Comparison of ENCODE assay signal across 7 mouse cellular contexts in genomic region chr19:56105452-56106091, GRCm38 (mm10).
DNase-seq lines count a peak whose midpoint lies in the region; ATAC-seq lines count a peak whose summit lies in the region.

No protein-coding gene starts in this region.

- H3K27ac ChIP-seq in midbrain, embryonic 10.5 days (replicated peaks) = peak overlapping the region; percentile 59
- no peak overlapping the region for H3K27ac ChIP-seq in midbrain, embryonic 16.5 days (ENCODE audit: low read length)
- no peak overlapping the region for H3K27ac ChIP-seq in hindbrain, embryonic 13.5 days
- H3K27ac ChIP-seq in limb, embryonic 11.5 days (replicated peaks; ENCODE audit: low read depth, low read length) = peak overlapping the region; percentile 53

- WGBS in midbrain, embryonic 10.5 days = 65% methylated on average over 23 of the region's 23 CpGs
- WGBS in midbrain, embryonic 16.5 days = 57% methylated on average over 23 of the region's 23 CpGs
- 36% methylated on average over 23 of the region's 23 CpGs for WGBS in hindbrain, embryonic 13.5 days
- 6% methylated on average over 23 of the region's 23 CpGs for WGBS in limb, embryonic 11.5 days

- no peak overlapping the region for H3K4me3 ChIP-seq in midbrain, embryonic 10.5 days
- H3K4me3 ChIP-seq in midbrain, embryonic 16.5 days (ENCODE audit: low read depth, low read length) = no peak overlapping the region
- H3K4me3 ChIP-seq in hindbrain, embryonic 13.5 days = no peak overlapping the region
- no peak overlapping the region for H3K4me3 ChIP-seq in limb, embryonic 11.5 days (ENCODE audit: low read depth, low read length)

- ATAC-seq in midbrain, embryonic 16.5 days = no peak
- ATAC-seq in hindbrain, embryonic 13.5 days (ENCODE audit: low FRiP score) = 0 out of 2 replicates have a peak, but pooled peaks have one; percentile 54
- peak; percentile 36; the same call in 1 of the 2 replicates for ATAC-seq in limb, embryonic 11.5 days (ENCODE audit: insufficient number of reproducible peaks, low FRiP score, low TSS enrichment, low read depth)

- H3K27me3 ChIP-seq in midbrain, embryonic 10.5 days (ENCODE audit: low read depth, poor library complexity, severe bottlenecking) = peaks cover 29% of the 10 kb centered on the region
- H3K27me3 ChIP-seq in midbrain, embryonic 16.5 days (ENCODE audit: control insufficient read depth, insufficient read depth, low read depth, low read length) = no peaks in the 10 kb centered on the region
- peaks cover 37% of the 10 kb centered on the region for H3K27me3 ChIP-seq in hindbrain, embryonic 13.5 days
- no peaks in the 10 kb centered on the region for H3K27me3 ChIP-seq in limb, embryonic 11.5 days (ENCODE audit: control insufficient read depth, insufficient read depth, low read length)

- peaks cover 23% of the 10 kb centered on the region for H3K4me1 ChIP-seq in midbrain, embryonic 10.5 days
- H3K4me1 ChIP-seq in midbrain, embryonic 16.5 days (ENCODE audit: control insufficient read depth, insufficient read depth, low read length) = no peaks in the 10 kb centered on the region
- H3K4me1 ChIP-seq in hindbrain, embryonic 13.5 days (replicated peaks) = peaks cover 13% of the 10 kb centered on the region
- H3K4me1 ChIP-seq in limb, embryonic 11.5 days (ENCODE audit: control insufficient read depth, insufficient read depth, low read length) = peaks cover 34% of the 10 kb centered on the region

- H3K4me2 ChIP-seq in midbrain, embryonic 16.5 days (ENCODE audit: low read length) = no peak overlapping the region
- peak overlapping the region; percentile 13; the same call in 1 of the 2 replicates for H3K4me2 ChIP-seq in hindbrain, embryonic 13.5 days
- H3K4me2 ChIP-seq in limb, embryonic 11.5 days (ENCODE audit: low read depth, severe bottlenecking) = peak overlapping the region; percentile 26; the same call in 1 of the 2 replicates

- H3K9me3 ChIP-seq in midbrain, embryonic 10.5 days (replicated peaks) = peaks cover 10% of the 10 kb centered on the region; the same call in 1 of the 2 replicates
- H3K9me3 ChIP-seq in midbrain, embryonic 16.5 days (replicated peaks; ENCODE audit: control insufficient read depth, low read length, poor library complexity, severe bottlenecking) = peaks cover 2% of the 10 kb centered on the region; the same call in 1 of the 2 replicates
- H3K9me3 ChIP-seq in hindbrain, embryonic 13.5 days = peaks cover 13% of the 10 kb centered on the region
- H3K9me3 ChIP-seq in limb, embryonic 11.5 days (ENCODE audit: control insufficient read depth, low read length) = no peaks in the 10 kb centered on the region; the same call in 1 of the 2 replicates

- DNase-seq in midbrain, embryonic 10.5 days (ENCODE audit: low spot score) = peak; percentile 67
- peak; percentile 72 for DNase-seq in limb, embryonic 11.5 days (ENCODE audit: low spot score)
- DNase-seq in testis, postnatal 10 days (ENCODE audit: low spot score) = peak; percentile 45
- no peak for DNase-seq in heart, adult 11 months
- no peak for DNase-seq in left cerebral cortex, adult 18-20 months (ENCODE audit: low spot score in 2 of 2)

- no peaks in the 10 kb centered on the region for H3K36me3 ChIP-seq in midbrain, embryonic 10.5 days
- no peaks in the 10 kb centered on the region for H3K36me3 ChIP-seq in midbrain, embryonic 16.5 days (ENCODE audit: control insufficient read depth, insufficient read depth, low read length)
- no peaks in the 10 kb centered on the region for H3K36me3 ChIP-seq in hindbrain, embryonic 13.5 days
- no peaks in the 10 kb centered on the region for H3K36me3 ChIP-seq in limb, embryonic 11.5 days (ENCODE audit: control insufficient read depth, insufficient read depth, low read length)

- H3K9ac ChIP-seq in midbrain, embryonic 16.5 days (ENCODE audit: low read depth, low read length) = no peak overlapping the region
- H3K9ac ChIP-seq in hindbrain, embryonic 13.5 days = no peak overlapping the region
- H3K9ac ChIP-seq in limb, embryonic 11.5 days (ENCODE audit: low read length) = no peak overlapping the region

Comparison
In these comparisons a context has a peak if more than half of its experiments do, and no peak if none do; other contexts are left out.
1. H3K27ac ChIP-seq: peak in midbrain, embryonic 10.5 days (single experiment) and limb, embryonic 11.5 days (single experiment); none in midbrain, embryonic 16.5 days (single experiment) and hindbrain, embryonic 13.5 days (single experiment).
2. DNase-seq: peak in midbrain, embryonic 10.5 days (single experiment), limb, embryonic 11.5 days (single experiment) and testis, postnatal 10 days (single experiment); none in heart, adult 11 months (single experiment) and left cerebral cortex, adult 18-20 months (0 of 2).